Mouse (Mus musculus) thymus, postnatal 36 days (tissue): ENCODE measurements at regions not wholly inside any gene's neighbourhood (a gene's known extent, or its start where the extent isn't known, plus 50 kb on each side); places are given as distances from the start of the nearest gene placed in this dataset.
"Not testable (repeated sequence)": the region's sequence is repeated elsewhere in the genome, so short reads cannot be mapped to it uniquely, and the experiment has no call there.

ENCODE experiments used
- DNase-seq, 2 experiments: peaks; one replicate each; pipeline ENCODE4 v3.0.0; 2022; ENCODE audit warnings: mixed read lengths in 2 of 2

DNA sequence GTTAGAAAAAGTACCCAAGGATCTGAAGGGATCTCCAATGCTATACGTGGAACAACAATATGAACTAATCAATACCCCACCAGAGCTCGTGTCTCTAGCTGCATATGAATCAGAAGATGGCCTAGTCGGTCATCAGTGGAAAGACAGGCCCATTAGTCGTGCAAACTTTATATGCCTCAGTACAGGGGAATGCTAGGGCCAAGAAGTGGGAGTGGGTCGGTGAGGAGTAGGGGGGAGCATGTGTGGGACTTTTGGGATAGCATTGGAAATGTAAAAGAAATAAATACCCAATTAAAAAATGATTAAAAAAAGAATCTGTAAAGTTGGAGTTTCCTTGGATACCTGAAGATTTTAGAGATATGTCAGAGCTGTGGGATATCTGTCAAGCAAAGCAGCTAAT lies 128.5 kb downstream of the Btbd35f27 start:
- peak in 1 of 2 experiments; percentile 10 for DNase-seq

DNA sequence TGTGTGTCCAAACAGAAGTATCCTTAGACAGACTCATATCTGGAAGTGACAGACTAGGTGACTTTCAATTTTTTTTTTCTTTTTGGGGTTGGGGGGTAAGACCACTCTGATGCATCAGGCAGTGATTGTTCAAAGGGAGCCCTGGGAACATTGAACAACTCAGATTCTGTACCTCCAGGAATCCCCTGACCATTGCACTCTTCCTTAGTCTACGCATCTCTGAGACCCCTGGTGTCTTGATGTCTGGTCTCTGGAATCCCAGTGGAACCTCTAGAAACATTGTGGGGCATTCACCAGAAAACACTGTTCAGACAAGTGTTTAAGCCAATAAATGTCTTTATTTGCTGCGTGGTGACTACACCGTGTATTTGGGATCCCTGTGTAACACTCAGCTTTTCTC lies 129.4 kb downstream of the Btbd35f27 start:
- not testable (repeated sequence) for DNase-seq
